In the genomic region with DNA sequence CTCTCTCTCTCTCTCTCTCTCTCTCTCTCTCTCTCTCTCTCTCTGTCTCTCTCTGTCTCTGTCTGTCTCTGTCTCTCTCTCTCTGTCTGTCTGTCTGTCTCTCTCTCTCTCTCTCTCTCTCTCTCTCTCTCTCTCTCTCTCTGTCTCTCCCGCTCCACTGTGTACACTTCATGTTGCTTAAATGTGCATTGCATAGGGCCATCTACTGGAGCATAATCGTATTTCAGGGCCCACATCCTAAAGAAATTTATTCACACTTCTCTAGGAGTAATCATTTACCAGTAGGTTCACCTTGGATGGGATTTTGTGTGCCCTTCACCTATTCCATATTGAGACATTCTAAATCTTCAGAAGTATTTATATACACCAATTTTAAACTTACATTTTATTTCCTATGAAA, we compare ENCODE assay signal across 23 mouse cellular contexts. TPM values are rescaled to one million over a fixed set of nuclear protein-coding genes. Genes with fewer than 3 reads are reported as not detected.
DNase-seq lines count a peak whose midpoint lies in the region; ATAC-seq and TF ChIP-seq lines count a peak whose summit lies in the region.
"Not testable (repeated sequence)": the region's sequence is repeated elsewhere in the genome, so short reads cannot be mapped to it uniquely, and the experiment has no call there.
"Had no signal": no experiment of that assay in that cellular context is flagged by ENCODE, and none has a peak within 500 bp of the region (broad histone marks: within the 10 kb centered on the region; RNA-seq: fewer than 3 reads in every experiment).

No protein-coding gene starts in this region.

- H3K36me3 ChIP-seq in CH12.LX (replicated peaks in 1 of 2; ENCODE audit: control insufficient read depth in 1 of 2, insufficient read depth in 1 of 2, low read length in 1 of 2); heart, adult 2 months (ENCODE audit: control insufficient read depth, insufficient read depth, low read length); midbrain, postnatal 0 days (ENCODE audit: insufficient read depth, low read length): not testable (repeated sequence)

- not testable (repeated sequence) for TF ChIP-seq EP300 in CH12.LX (IDR thresholded peaks at IDR 0.05; ENCODE audit: low read length); heart, adult 2 months (IDR thresholded peaks at IDR 0.05; ENCODE audit: insufficient read depth, low read depth, low read length)

- 50% methylated on average over 2 of the region's 2 CpGs for WGBS in heart, adult 2 months
- WGBS in midbrain, postnatal 0 days, result 80% methylated on average over 2 of the region's 2 CpGs

- H3K79me2 ChIP-seq in CH12.LX (replicated peaks; ENCODE audit: control insufficient read depth, extremely low read depth, insufficient read depth, poor library complexity, severe bottlenecking); heart, adult 2 months (replicated peaks; ENCODE audit: control insufficient read depth, insufficient read depth, low read length): not testable (repeated sequence)

- peak in 1 of 2 experiments; percentile 39; a peak in 1 of 4 replicates for TF ChIP-seq CTCF in CH12.LX (conservative IDR thresholded peaks at IDR 0.05 in 1 of 2, IDR thresholded peaks at IDR 0.05 in 1 of 2; ENCODE audit: low read depth in 2 of 2, low read length in 2 of 2)
- 0 out of 2 replicates have a peak, but pooled peaks have one; percentile 5 for TF ChIP-seq CTCF in heart, adult 2 months (IDR thresholded peaks at IDR 0.05)
- peak; percentile 53 for TF ChIP-seq CTCF in midbrain, postnatal 0 days (IDR thresholded peaks at IDR 0.05)

- not testable (repeated sequence) for H3K4me1 ChIP-seq in CH12.LX (ENCODE audit: control insufficient read depth in 1 of 2, insufficient read depth in 2 of 2); heart, adult 2 months (ENCODE audit: control insufficient read depth, insufficient read depth, low read length); midbrain, postnatal 0 days (ENCODE audit: insufficient read depth, low read length)

- not testable (repeated sequence) for ATAC-seq in midbrain, postnatal 0 days (ENCODE audit: low FRiP score)

- in situ Hi-C loops in CH12.LX (cut with MboI; ENCODE audit: low pct_ligation_motif_present, low pct_unique_long_range_greater_than_20kb, low sequenced_read_pairs), result not testable (repeated sequence)

- not testable (repeated sequence) for H3K9me3 ChIP-seq in CH12.LX (replicated peaks; ENCODE audit: low read length); midbrain, postnatal 0 days (ENCODE audit: low read length)

- DNase-seq in 3T3-L1 (ENCODE audit: low read depth, low spot score) (peak; percentile 71), CH12.LX (ENCODE audit: extremely low read depth) (peak; percentile 14), adipocyte (ENCODE audit: low spot score) (peak; percentile 37)
- not testable (repeated sequence) for DNase-seq in heart, adult 2 months; midbrain, postnatal 0 days (ENCODE audit: low spot score)

- TF ChIP-seq RAD21 in CH12.LX (IDR thresholded peaks at IDR 0.05; ENCODE audit: low read depth, low read length), result peak; percentile 28

- intact Hi-C loops in heart, adult 2 months (cut with DNase I), result not testable (repeated sequence)

- H3K9ac ChIP-seq in CH12.LX (ENCODE audit: insufficient read depth, low read depth); heart, adult 2 months (ENCODE audit: low read depth, low read length); midbrain, postnatal 0 days (replicated peaks; ENCODE audit: low read length, poor library complexity, severe bottlenecking): not testable (repeated sequence)

- H3K4me2 ChIP-seq in CH12.LX (ENCODE audit: insufficient read depth, low read depth, poor library complexity, severe bottlenecking); midbrain, postnatal 0 days (ENCODE audit: low read depth, low read length, poor library complexity, severe bottlenecking): not testable (repeated sequence)

- H3K27ac ChIP-seq in CH12.LX (ENCODE audit: insufficient read depth, low read depth); heart, adult 2 months; midbrain, postnatal 0 days (ENCODE audit: low read depth, low read length): not testable (repeated sequence)

- H3K4me3 ChIP-seq in CH12.LX (replicated peaks in 1 of 3; ENCODE audit: low read depth in 2 of 3, low read length in 2 of 3, poor library complexity in 1 of 3); heart, adult 2 months; midbrain, postnatal 0 days (ENCODE audit: low read depth, low read length): not testable (repeated sequence)

- not testable (repeated sequence) for TF ChIP-seq POLR2A in CH12.LX (IDR thresholded peaks at IDR 0.05; ENCODE audit: low read depth, low read length); heart, adult 2 months (IDR thresholded peaks at IDR 0.05; ENCODE audit: insufficient read depth, low read depth, low read length)

- dilution Hi-C loops in CH12.LX (cut with MboI; ENCODE audit: extremely low pct_ligation_motif_present, extremely low pct_unique_long_range_greater_than_20kb, low sequenced_read_pairs), result not testable (repeated sequence)

- not testable (repeated sequence) for H3K27me3 ChIP-seq in CH12.LX (replicated peaks); heart, adult 2 months (ENCODE audit: control insufficient read depth, insufficient read depth, low read length); midbrain, postnatal 0 days (ENCODE audit: insufficient read depth, low read length)

RNA-seq across cellular contexts. Expression of a gene that starts 6.4 kb away (rescaled TPM):
- total RNA-seq in CH12.LX (2012; rRNA removed), result not detected in 2 replicates
- total RNA-seq in CH12.LX (2014; rRNA removed), result not detected in 2 replicates
- not detected in 2 replicates for polyA plus RNA-seq in CH12.LX (2012; ENCODE audit: insufficient read length, low read depth)
- total RNA-seq in heart, adult 2 months (2021), result not detected
- polyA plus RNA-seq in heart, adult 2 months (2012; rRNA removed), result not detected in 2 replicates
- total RNA-seq in midbrain, postnatal 0 days (2014; rRNA removed), result not detected in 2 replicates
- not detected in 2 replicates for polyA plus RNA-seq in midbrain, postnatal 0 days (2015; fragmentation: Nextera tagmentation; extraction: Ambion mirVana)
- total RNA-seq: adrenal gland, adult 2 months; adrenal gland, postnatal 10 days; adrenal gland, postnatal 25 days; adrenal gland, postnatal 4 days; ES-E14; forebrain, postnatal 0 days; MEL had no signal
- polyA plus RNA-seq: activated CD4-positive, CD25-positive, alpha-beta regulatory T cell, adult 4 months; adrenal gland, adult 2 months; CD4-positive, CD25-positive, alpha-beta regulatory T cell, adult 4 months; cerebellum, adult 2 months; cortical plate, adult 2 months; embryonic facial prominence, embryonic 10.5 days; embryonic facial prominence, embryonic 12.5 days; embryonic facial prominence, embryonic 14.5 days; forebrain, embryonic 11.5 days; forebrain, embryonic 13.5 days; forebrain, embryonic 15.5 days; forebrain, postnatal 0 days; Patski had no signal

RNA-seq across cellular contexts. Expression of a gene that starts 10.1 kb away (rescaled TPM):
- total RNA-seq in CH12.LX (2012; rRNA removed), result not detected in 2 replicates
- not detected in 2 replicates for total RNA-seq in CH12.LX (2014; rRNA removed)
- polyA plus RNA-seq in CH12.LX (2012; ENCODE audit: insufficient read length, low read depth), result not detected in 2 replicates
- total RNA-seq in heart, adult 2 months (2021), result not detected
- polyA plus RNA-seq in heart, adult 2 months (2012; rRNA removed), result not detected in 2 replicates
- not detected in 2 replicates for total RNA-seq in midbrain, postnatal 0 days (2014; rRNA removed)
- not detected in 2 replicates for polyA plus RNA-seq in midbrain, postnatal 0 days (2015; fragmentation: Nextera tagmentation; extraction: Ambion mirVana)
- total RNA-seq: adrenal gland, adult 2 months; adrenal gland, postnatal 10 days; adrenal gland, postnatal 25 days; adrenal gland, postnatal 4 days; ES-E14; forebrain, postnatal 0 days; MEL had no signal
- polyA plus RNA-seq: activated CD4-positive, CD25-positive, alpha-beta regulatory T cell, adult 4 months; adrenal gland, adult 2 months; CD4-positive, CD25-positive, alpha-beta regulatory T cell, adult 4 months; cerebellum, adult 2 months; cortical plate, adult 2 months; embryonic facial prominence, embryonic 10.5 days; embryonic facial prominence, embryonic 12.5 days; embryonic facial prominence, embryonic 14.5 days; forebrain, embryonic 11.5 days; forebrain, embryonic 13.5 days; forebrain, embryonic 15.5 days; forebrain, postnatal 0 days; Patski had no signal

RNA-seq across cellular contexts. Expression of a gene that starts 29.3 kb away (rescaled TPM):
- total RNA-seq in CH12.LX (2012; rRNA removed) (not detected in 2 replicates), CH12.LX (2014; rRNA removed) (not detected in 2 replicates)
- polyA plus RNA-seq in CH12.LX (2012; ENCODE audit: insufficient read length, low read depth), result not detected in 2 replicates
- total RNA-seq in heart, adult 2 months (2021), result not detected
- not detected in 2 replicates for polyA plus RNA-seq in heart, adult 2 months (2012; rRNA removed)
- not detected in 2 replicates for total RNA-seq in midbrain, postnatal 0 days (2014; rRNA removed)
- polyA plus RNA-seq in midbrain, postnatal 0 days (2015; fragmentation: Nextera tagmentation; extraction: Ambion mirVana), result not detected in 2 replicates
- total RNA-seq: adrenal gland, adult 2 months; adrenal gland, postnatal 10 days; adrenal gland, postnatal 25 days; adrenal gland, postnatal 4 days; ES-E14; forebrain, postnatal 0 days; MEL had no signal
- polyA plus RNA-seq: activated CD4-positive, CD25-positive, alpha-beta regulatory T cell, adult 4 months; adrenal gland, adult 2 months; CD4-positive, CD25-positive, alpha-beta regulatory T cell, adult 4 months; cerebellum, adult 2 months; cortical plate, adult 2 months; embryonic facial prominence, embryonic 10.5 days; embryonic facial prominence, embryonic 12.5 days; forebrain, embryonic 11.5 days; forebrain, embryonic 13.5 days; forebrain, embryonic 15.5 days; forebrain, postnatal 0 days; Patski had no signal

RNA-seq across cellular contexts. Expression of a gene that starts 38.5 kb away (rescaled TPM):
- total RNA-seq in CH12.LX (2012; rRNA removed) (not detected in 2 replicates), CH12.LX (2014; rRNA removed) (not detected in 2 replicates)
- polyA plus RNA-seq in CH12.LX (2012; ENCODE audit: insufficient read length, low read depth), result not detected in 2 replicates
- not detected for total RNA-seq in heart, adult 2 months (2021)
- not detected in 2 replicates for polyA plus RNA-seq in heart, adult 2 months (2012; rRNA removed)
- not detected in 2 replicates for total RNA-seq in midbrain, postnatal 0 days (2014; rRNA removed)
- polyA plus RNA-seq in midbrain, postnatal 0 days (2015; fragmentation: Nextera tagmentation; extraction: Ambion mirVana), result not detected in 2 replicates
- total RNA-seq: adrenal gland, adult 2 months; adrenal gland, postnatal 10 days; adrenal gland, postnatal 25 days; adrenal gland, postnatal 4 days; ES-E14; forebrain, postnatal 0 days; MEL had no signal
- polyA plus RNA-seq: activated CD4-positive, CD25-positive, alpha-beta regulatory T cell, adult 4 months; adrenal gland, adult 2 months; CD4-positive, CD25-positive, alpha-beta regulatory T cell, adult 4 months; cerebellum, adult 2 months; cortical plate, adult 2 months; embryonic facial prominence, embryonic 10.5 days; embryonic facial prominence, embryonic 12.5 days; embryonic facial prominence, embryonic 14.5 days; forebrain, embryonic 11.5 days; forebrain, embryonic 13.5 days; forebrain, embryonic 15.5 days; forebrain, postnatal 0 days; Patski had no signal

RNA-seq across cellular contexts. Expression of a gene that starts 44.6 kb away (rescaled TPM):
- total RNA-seq in CH12.LX (2012; rRNA removed) (not detected in 2 replicates), CH12.LX (2014; rRNA removed) (not detected in 2 replicates)
- polyA plus RNA-seq in CH12.LX (2012; ENCODE audit: insufficient read length, low read depth), result not detected in 2 replicates
- not detected for total RNA-seq in heart, adult 2 months (2021)
- not detected in 2 replicates for polyA plus RNA-seq in heart, adult 2 months (2012; rRNA removed)
- total RNA-seq in midbrain, postnatal 0 days (2014; rRNA removed), result not detected in 2 replicates
- polyA plus RNA-seq in midbrain, postnatal 0 days (2015; fragmentation: Nextera tagmentation; extraction: Ambion mirVana), result not detected in 2 replicates
- total RNA-seq: adrenal gland, adult 2 months; adrenal gland, postnatal 10 days; adrenal gland, postnatal 25 days; adrenal gland, postnatal 4 days; ES-E14; forebrain, postnatal 0 days; MEL had no signal
- polyA plus RNA-seq: activated CD4-positive, CD25-positive, alpha-beta regulatory T cell, adult 4 months; adrenal gland, adult 2 months; CD4-positive, CD25-positive, alpha-beta regulatory T cell, adult 4 months; cerebellum, adult 2 months; cortical plate, adult 2 months; embryonic facial prominence, embryonic 10.5 days; embryonic facial prominence, embryonic 12.5 days; embryonic facial prominence, embryonic 14.5 days; forebrain, embryonic 11.5 days; forebrain, embryonic 13.5 days; forebrain, embryonic 15.5 days; forebrain, postnatal 0 days; Patski had no signal
